Mouse (Mus musculus) MEL (cell line): ENCODE data around the gene Akp3. TPM values are rescaled to one million over a fixed set of nuclear protein-coding genes. Genes with fewer than 3 reads are reported as not detected.

Experiments
- DNase-seq: peaks from one replicate; pipeline ENCODE4 v3.0.0; 2011; ENCODE audit warnings: low read depth, low spot score
- H3K27ac ChIP-seq: 2 replicates; pipeline ENCODE4 v1.5.1; 2012; ENCODE audit warnings: low read depth, mild to moderate bottlenecking, control low read depth, low read length, moderate library complexity; ENCODE audit not compliant: control insufficient read depth
- H3K27me3 ChIP-seq, 2 experiments: fragments of 150-350 bp in 1 of 2; sonication (generic) in 1 of 2; 2 replicates each; pipeline ENCODE4 v1.6.1; 2012; ENCODE audit warnings: low read length in 2 of 2, mild to moderate bottlenecking in 2 of 2, improper control_type of control experiment in 1 of 2, moderate library complexity in 1 of 2; ENCODE audit not compliant: insufficient read depth in 2 of 2, control insufficient read depth in 1 of 2
- H3K36me3 ChIP-seq, 2 experiments: 2 replicates each; pipeline ENCODE4 v1.6.1; 2012 to 2014; ENCODE audit warnings: low read length in 2 of 2, improper control_type of control experiment in 1 of 2, inconsistent platforms in 1 of 2, mild to moderate bottlenecking in 1 of 2; ENCODE audit not compliant: insufficient read depth in 2 of 2, control insufficient read depth in 1 of 2
- H3K4me1 ChIP-seq, 2 experiments: fragments of 150-350 bp in 1 of 2; sonication (generic) in 1 of 2; 2 replicates each; pipeline ENCODE4 v1.6.1; 2012; ENCODE audit warnings: low read length in 2 of 2, improper control_type of control experiment in 1 of 2, mild to moderate bottlenecking in 1 of 2; ENCODE audit not compliant: insufficient read depth in 2 of 2, control insufficient read depth in 1 of 2
- H3K4me3 ChIP-seq, 2 experiments: fragments of 150-350 bp in 1 of 2; sonication (generic) in 1 of 2; 2 replicates each; pipeline ENCODE4 v1.5.1; 2012; ENCODE audit warnings: low read depth in 2 of 2, low read length in 2 of 2, mild to moderate bottlenecking in 2 of 2, moderate library complexity in 2 of 2, control low read depth in 1 of 2, improper control_type of control experiment in 1 of 2; ENCODE audit not compliant: control insufficient read depth in 1 of 2, insufficient read depth in 1 of 2
- H3K79me2 ChIP-seq: 2 replicates; pipeline ENCODE4 v1.6.1; 2012; ENCODE audit warnings: mild to moderate bottlenecking, low read length, moderate library complexity; ENCODE audit not compliant: control insufficient read depth, poor library complexity, insufficient read depth
- H3K9ac ChIP-seq: 2 replicates; pipeline ENCODE4 v1.6.1; 2012; ENCODE audit warnings: low read depth, mild to moderate bottlenecking, control low read depth, low read length, moderate library complexity; ENCODE audit not compliant: control insufficient read depth, poor library complexity, severe bottlenecking
- H3K9me3 ChIP-seq: fragments of 150-350 bp; sonication (generic); replicated peaks from 2 replicates; pipeline ENCODE4 v1.6.1; 2012; ENCODE audit warnings: mild to moderate bottlenecking, low read length, improper control_type of control experiment, moderate library complexity; ENCODE audit not compliant: insufficient read depth
- CHD1 ChIP-seq: IDR thresholded peaks from 2 replicates; pipeline ENCODE4 v1.6.1; 2012; ENCODE audit warnings: low read depth, mild to moderate bottlenecking, inconsistent platforms, low read length, improper control_type of control experiment
- CTCF ChIP-seq, 3 experiments: IDR thresholded peaks in 2 of 3; conservative IDR thresholded peaks in 1 of 3; 2 replicates each; pipeline ENCODE4 v1.5.1; 2011 to 2012; ENCODE audit warnings: low read length in 3 of 3, low read depth in 2 of 3, mild to moderate bottlenecking in 2 of 3, improper control_type of control experiment in 1 of 3, inconsistent platforms in 1 of 3, mixed read lengths in 1 of 3, moderate library complexity in 1 of 3; ENCODE audit not compliant: control insufficient read depth in 1 of 3, insufficient read depth in 1 of 3, poor library complexity in 1 of 3, severe bottlenecking in 1 of 3
- E2F4 ChIP-seq: IDR thresholded peaks from 2 replicates; pipeline ENCODE4 v1.6.1; 2011; ENCODE audit warnings: low read depth, low read length, improper control_type of control experiment, borderline replicate concordance
- ELF1 ChIP-seq: IDR thresholded peaks from 2 replicates; pipeline ENCODE4 v1.6.1; 2014; ENCODE audit warnings: low read depth, mild to moderate bottlenecking, inconsistent platforms, low read length, improper control_type of control experiment, moderate library complexity
- EP300 ChIP-seq, 2 experiments: IDR thresholded peaks; 2 replicates each; pipeline ENCODE4 v1.6.1; 2011; ENCODE audit warnings: improper control_type of control experiment in 2 of 2, low read length in 2 of 2, low read depth in 1 of 2, mild to moderate bottlenecking in 1 of 2
- ETS1 ChIP-seq: IDR thresholded peaks from 2 replicates; pipeline ENCODE4 v1.6.1; 2012; ENCODE audit warnings: low read depth, mild to moderate bottlenecking, inconsistent platforms, low read length, improper control_type of control experiment, moderate library complexity
- GABPA ChIP-seq: IDR thresholded peaks from 2 replicates; pipeline ENCODE4 v1.6.1; 2012; ENCODE audit warnings: low read depth, mild to moderate bottlenecking, inconsistent platforms, low read length, improper control_type of control experiment, moderate library complexity
- HCFC1 ChIP-seq: IDR thresholded peaks from 2 replicates; pipeline ENCODE4 v1.6.1; 2012; ENCODE audit warnings: low read depth, mild to moderate bottlenecking, inconsistent platforms, low read length, improper control_type of control experiment, moderate library complexity
- KAT2A ChIP-seq: conservative IDR thresholded peaks from 2 replicates; pipeline ENCODE4 v1.6.1; 2012; ENCODE audit warnings: low read depth, low read length, improper control_type of control experiment, inconsistent platforms
- MEF2A ChIP-seq: IDR thresholded peaks from 2 replicates; pipeline ENCODE4 v1.6.1; 2014; ENCODE audit warnings: low read depth, mild to moderate bottlenecking, inconsistent platforms, low read length, improper control_type of control experiment; ENCODE audit not compliant: poor library complexity, insufficient replicate concordance, severe bottlenecking; ENCODE audit errors: extremely low read depth
- MXI1 ChIP-seq: IDR thresholded peaks from 2 replicates; pipeline ENCODE4 v1.6.1; 2011; ENCODE audit warnings: mild to moderate bottlenecking, low read depth, low read length, improper control_type of control experiment
- MYC ChIP-seq: IDR thresholded peaks from 2 replicates; pipeline ENCODE4 v1.6.1; 2011; ENCODE audit warnings: low read depth, mild to moderate bottlenecking, low read length, improper control_type of control experiment, moderate library complexity
- NELFE ChIP-seq: IDR thresholded peaks from 2 replicates; pipeline ENCODE4 v1.6.1; 2011; ENCODE audit warnings: low read depth, low read length, improper control_type of control experiment
- RAD21 ChIP-seq: IDR thresholded peaks from 2 replicates; pipeline ENCODE4 v1.6.1; 2011; ENCODE audit warnings: mild to moderate bottlenecking, low read depth, low read length, improper control_type of control experiment
- RCOR1 ChIP-seq: IDR thresholded peaks from 2 replicates; pipeline ENCODE4 v1.6.1; 2012; ENCODE audit warnings: low read depth, mild to moderate bottlenecking, inconsistent platforms, low read length, improper control_type of control experiment
- SMC3 ChIP-seq: IDR thresholded peaks from 2 replicates; pipeline ENCODE4 v1.6.1; 2011; ENCODE audit warnings: low read depth, low read length, improper control_type of control experiment
- ZKSCAN1 ChIP-seq: IDR thresholded peaks from 2 replicates; pipeline ENCODE4 v1.6.1; 2012; ENCODE audit warnings: low read depth, mild to moderate bottlenecking, inconsistent platforms, low read length, improper control_type of control experiment, moderate library complexity
- polyA plus RNA-seq, 2 experiments: library from polyadenylated mRNA; stranded (reverse) in 1 of 2; unstranded in 1 of 2; fragments of >175 nt in 1 of 2; fragments of >200 nt in 1 of 2; gene quantifications; 2 replicates each; pipeline versions ENCODE4 v1.2.1 to v1.2.4; 2012; ENCODE audit warnings: low replicate concordance in 2 of 2, low read depth in 1 of 2; ENCODE audit not compliant: insufficient read length in 2 of 2, insufficient read depth in 1 of 2, missing spikeins in 1 of 2
- total RNA-seq: library from RNA; depleted of rRNA; stranded (reverse); fragments of 300-350 nt; gene quantifications from 2 replicates; pipeline ENCODE4 v1.2.3, GENCODE M21; 2012

Gene Akp3
- total and polyA plus RNA-seq, 3 experiments: 0.04 TPM; not detected in 2

DNA sequence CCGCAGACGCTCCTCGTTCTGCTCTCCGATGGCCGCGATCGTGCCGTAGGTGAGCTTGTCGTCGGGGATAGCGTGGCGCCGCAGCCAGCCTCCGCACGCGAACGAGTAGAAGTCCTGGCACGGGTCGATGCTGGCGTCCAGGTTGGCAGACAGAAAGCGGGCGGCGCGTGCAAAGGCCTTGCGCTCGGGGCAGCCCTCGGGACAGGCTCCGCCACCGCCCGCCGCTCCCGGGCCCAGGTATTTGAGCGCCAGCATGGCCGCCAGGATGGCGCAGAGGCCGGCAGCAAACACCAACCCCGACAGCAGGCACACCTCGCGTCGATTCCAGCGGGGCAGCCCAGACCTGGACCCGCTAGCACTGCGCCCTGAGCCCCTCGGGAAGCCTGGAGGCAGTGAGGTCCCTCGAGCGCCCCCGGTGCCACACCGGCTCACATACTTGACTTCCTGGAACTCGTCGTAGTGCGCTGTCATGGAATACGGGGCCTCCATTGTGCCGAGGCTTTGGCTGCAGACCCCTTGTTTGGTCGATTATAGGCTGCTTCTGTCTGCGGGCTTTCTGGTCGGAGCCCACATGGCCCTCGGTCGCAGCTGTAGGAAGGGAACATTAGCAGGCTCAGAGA is 29.8 kb downstream of the Akp3 start:
- Histone ChIP-seq H3K4me1 (no peaks in the 10 kb centered on the region), H3K4me3 (no peak overlapping the region)

DNA sequence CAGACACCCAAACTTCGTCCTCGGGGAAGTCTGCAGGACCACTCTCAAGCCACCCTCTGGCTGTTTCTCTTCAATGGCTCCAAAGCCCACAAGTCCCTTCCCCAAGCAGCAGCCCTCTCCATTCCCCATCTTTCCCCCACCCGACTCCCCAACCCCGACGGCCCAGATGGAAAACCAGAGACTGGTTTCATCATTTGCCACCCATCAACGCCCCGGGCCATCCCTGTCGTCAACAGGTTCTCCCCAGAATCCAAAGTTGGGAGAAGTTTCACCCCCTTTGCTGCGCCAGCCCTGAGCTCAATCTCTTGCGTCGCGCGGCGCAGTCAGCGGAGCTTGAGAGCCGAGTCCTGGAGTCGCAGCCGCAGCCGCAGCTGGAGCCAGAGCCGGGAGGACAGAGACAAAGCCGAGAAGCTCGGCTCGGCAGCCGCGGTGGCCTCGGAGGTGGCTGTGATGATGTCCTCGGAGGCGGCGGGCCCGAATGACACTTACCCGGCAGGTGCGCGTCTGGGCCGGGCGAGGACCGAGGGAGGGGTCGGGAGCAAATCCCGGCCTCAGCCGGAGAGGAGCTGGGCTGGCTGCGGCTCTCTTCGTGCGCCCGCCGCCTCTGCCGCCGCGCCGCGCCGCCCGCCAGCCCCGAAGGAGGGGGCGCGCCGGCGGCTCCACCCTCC is 30.9 kb downstream of the Akp3 start:
- H3K79me2 ChIP-seq: no peaks in the 10 kb centered on the region
- no peak overlapping the region for H3K9ac ChIP-seq
- H3K9me3 ChIP-seq: no peaks in the 10 kb centered on the region
- no peak for TF ChIP-seq E2F4
- no peak for TF ChIP-seq SMC3
- no peak for TF ChIP-seq CTCF (IDR thresholded peaks at IDR 0.05 in 2 of 3, conservative IDR thresholded peaks at IDR 0.05 in 1 of 3; ENCODE audit: control insufficient read depth in 1 of 3, insufficient read depth in 1 of 3, low read depth in 2 of 3, low read length in 3 of 3, poor library complexity in 1 of 3, severe bottlenecking in 1 of 3)
- no peak for TF ChIP-seq ZKSCAN1
- TF ChIP-seq CHD1: no peak
- TF ChIP-seq MXI1: no peak
- TF ChIP-seq MEF2A: no peak
- TF ChIP-seq GABPA: no peak
- no peak for TF ChIP-seq ETS1
- no peak for TF ChIP-seq KAT2A
- no peak for TF ChIP-seq EP300 (IDR thresholded peaks at IDR 0.05; ENCODE audit: low read depth in 1 of 2, low read length in 2 of 2)
- no peak for TF ChIP-seq MYC
- no peak for TF ChIP-seq RAD21
- no peak for TF ChIP-seq NELFE
- no peak for TF ChIP-seq RCOR1
- TF ChIP-seq ELF1: no peak
- peaks cover 0 to 1% of the 10 kb centered on the region in 2 experiments; a peak in 1 of 4 replicates for H3K27me3 ChIP-seq
- no peak overlapping the region for H3K4me3 ChIP-seq
- H3K4me1 ChIP-seq: no peaks in the 10 kb centered on the region
- no peaks in the 10 kb centered on the region for H3K36me3 ChIP-seq
- DNase-seq: no peak
- no peak overlapping the region for H3K27ac ChIP-seq

More for the DNA sequence above, 29.8 kb downstream of the Akp3 start:
- no peak overlapping the region for H3K9ac ChIP-seq
- no peak overlapping the region for H3K27ac ChIP-seq
- DNase-seq: no peak
- H3K79me2 ChIP-seq: no peaks in the 10 kb centered on the region
- H3K36me3 ChIP-seq: no peaks in the 10 kb centered on the region
- TF ChIP-seq HCFC1: no peak
- TF ChIP-seq MYC: no peak
- H3K9me3 ChIP-seq: no peaks in the 10 kb centered on the region
- peaks cover 0 to 1% of the 10 kb centered on the region in 2 experiments; a peak in 1 of 4 replicates for H3K27me3 ChIP-seq
